Mouse (Mus musculus) testis, adult 2 months (tissue): Measurements from ENCODE around the gene Topaz1.

Source experiments
- CTCF ChIP-seq: fragments of 200-500 bp; IDR thresholded peaks from 2 replicates; pipeline ENCODE4 v1.5.1; 2012; ENCODE audit warnings: low read depth, mild to moderate bottlenecking, inconsistent platforms, low read length, moderate library complexity; ENCODE audit not compliant: control insufficient read depth, insufficient read depth, insufficient replicate concordance
- POLR2A ChIP-seq: fragments of 200-500 bp; IDR thresholded peaks from 2 replicates; pipeline ENCODE4 v1.6.1; 2012; ENCODE audit warnings: low read depth, mild to moderate bottlenecking, inconsistent platforms, low read length, moderate library complexity; ENCODE audit not compliant: control insufficient read depth

GRCm38 (mm10) chr9:122715046-122715445 lies 32.1 kb upstream of the Topaz1 start:
- TF ChIP-seq POLR2A (no peak), CTCF (no peak)
